Mouse (Mus musculus): Measurements from ENCODE around the gene S100a10. TPM values are rescaled to one million over a fixed set of nuclear protein-coding genes. Genes with fewer than 3 reads are reported as not detected.

S100a10 gene
- 575 and 603 TPM in 2 replicates for polyA plus RNA-seq (2015; fragmentation: Nextera tagmentation; extraction: Ambion mirVana)

- 1% methylated on average over 33 of the region's 39 CpGs for WGBS
- H3K36me3 ChIP-seq (ENCODE audit: control insufficient read depth, insufficient read depth, low read length) = no peaks in the 10 kb centered on the region
- peak within 1 kb of the TSS; percentile 95 for H3K27ac ChIP-seq (ENCODE audit: low read length)
- no peaks in the 10 kb centered on the region for H3K9me3 ChIP-seq (replicated peaks; ENCODE audit: control insufficient read depth, low read length)
- peak within 1 kb of the TSS; percentile 83 for H3K9ac ChIP-seq (ENCODE audit: low read length)
- peak within 1 kb of the TSS; percentile 69 for H3K4me3 ChIP-seq (replicated peaks; ENCODE audit: low read length)
- H3K27me3 ChIP-seq (ENCODE audit: control insufficient read depth, insufficient read depth, low read length) = no peaks in the 10 kb centered on the region
- peak; percentile 87 for ATAC-seq (ENCODE audit: insufficient read depth, low FRiP score)
- peaks cover 21% of the 10 kb centered on the region for H3K4me1 ChIP-seq (ENCODE audit: control insufficient read depth, insufficient read depth, low read length)
- peak within 1 kb of the TSS; percentile 59 for H3K4me2 ChIP-seq (ENCODE audit: low read depth, low read length)
Observed at GRCm38 (mm10) chr3:93554981-93555877, at the start of gene S100a10. S100a10 (plus strand) TSS chr3:93555080.

GRCm38 (mm10) chr3:93505960-93506863 is 48.7 kb upstream of the S100a10 start:
- H3K27me3 ChIP-seq (ENCODE audit: control insufficient read depth, insufficient read depth, low read length) = no peaks in the 10 kb centered on the region
- H3K9me3 ChIP-seq (replicated peaks; ENCODE audit: control insufficient read depth, low read length) = 0 out of 2 replicates have a peak, but pooled peaks cover 3% of the 10 kb centered on the region
- 26% methylated on average over 30 of the region's 30 CpGs for WGBS
- H3K4me1 ChIP-seq (ENCODE audit: control insufficient read depth, insufficient read depth, low read length) = no peaks in the 10 kb centered on the region
- H3K4me2 ChIP-seq (ENCODE audit: low read depth, low read length) = peak overlapping the region; percentile 38
- peak overlapping the region; percentile 12 for H3K4me3 ChIP-seq (replicated peaks; ENCODE audit: low read length)
- peak overlapping the region; percentile 88 for H3K27ac ChIP-seq (ENCODE audit: low read length)
- peak overlapping the region; percentile 19; the same call in 1 of the 2 replicates for H3K9ac ChIP-seq (ENCODE audit: low read length)
- peak; percentile 93 for ATAC-seq (ENCODE audit: insufficient read depth, low FRiP score)
- no peaks in the 10 kb centered on the region for H3K36me3 ChIP-seq (ENCODE audit: control insufficient read depth, insufficient read depth, low read length)

- no peaks in the 10 kb centered on the region for H3K27me3 ChIP-seq (ENCODE audit: control insufficient read depth, insufficient read depth, low read length)
- H3K27ac ChIP-seq (ENCODE audit: low read length) = peak overlapping the region; percentile 88
- no peak overlapping the region for H3K9ac ChIP-seq (ENCODE audit: low read length)
- H3K4me1 ChIP-seq (ENCODE audit: control insufficient read depth, insufficient read depth, low read length) = no peaks in the 10 kb centered on the region
- 58% methylated on average over 5 of the region's 5 CpGs for WGBS
- ATAC-seq (ENCODE audit: insufficient read depth, low FRiP score) = peak; percentile 80
- 0 out of 2 replicates have a peak overlapping the region, but pooled peaks have one; percentile 38 for H3K4me2 ChIP-seq (ENCODE audit: low read depth, low read length)
- H3K36me3 ChIP-seq (ENCODE audit: control insufficient read depth, insufficient read depth, low read length) = no peaks in the 10 kb centered on the region
- H3K4me3 ChIP-seq (replicated peaks; ENCODE audit: low read length) = no peak overlapping the region
- 0 out of 2 replicates have a peak, but pooled peaks cover 3% of the 10 kb centered on the region for H3K9me3 ChIP-seq (replicated peaks; ENCODE audit: control insufficient read depth, low read length)
Observed at GRCm38 (mm10) chr3:93506881-93507325, 48.0 kb upstream of the S100a10 start.

- H3K4me1 ChIP-seq (ENCODE audit: control insufficient read depth, insufficient read depth, low read length) = no peaks in the 10 kb centered on the region
- WGBS = 40% methylated on average over 1 of the region's 1 CpGs
- no peak for ATAC-seq (ENCODE audit: insufficient read depth, low FRiP score)
- no peak overlapping the region for H3K27ac ChIP-seq (ENCODE audit: low read length)
- H3K27me3 ChIP-seq (ENCODE audit: control insufficient read depth, insufficient read depth, low read length) = no peaks in the 10 kb centered on the region
- no peaks in the 10 kb centered on the region for H3K9me3 ChIP-seq (replicated peaks; ENCODE audit: control insufficient read depth, low read length)
- no peak overlapping the region for H3K4me2 ChIP-seq (ENCODE audit: low read depth, low read length)
- H3K4me3 ChIP-seq (replicated peaks; ENCODE audit: low read length) = no peak overlapping the region
- H3K9ac ChIP-seq (ENCODE audit: low read length) = no peak overlapping the region
- no peaks in the 10 kb centered on the region for H3K36me3 ChIP-seq (ENCODE audit: control insufficient read depth, insufficient read depth, low read length)
Observed at GRCm38 (mm10) chr3:93509301-93509700, 45.6 kb upstream of the S100a10 start.

GRCm38 (mm10) chr3:93511036-93511435 is 43.8 kb upstream of the S100a10 start:
- Histone ChIP-seq H3K4me2 (ENCODE audit: low read depth, low read length) (no peak overlapping the region), H3K4me3 (replicated peaks; ENCODE audit: low read length) (no peak overlapping the region), H3K36me3 (ENCODE audit: control insufficient read depth, insufficient read depth, low read length) (no peaks in the 10 kb centered on the region), H3K4me1 (ENCODE audit: control insufficient read depth, insufficient read depth, low read length) (no peaks in the 10 kb centered on the region), H3K9me3 (replicated peaks; ENCODE audit: control insufficient read depth, low read length) (no peaks in the 10 kb centered on the region), H3K27ac (ENCODE audit: low read length) (no peak overlapping the region), H3K9ac (ENCODE audit: low read length) (no peak overlapping the region), H3K27me3 (ENCODE audit: control insufficient read depth, insufficient read depth, low read length) (no peaks in the 10 kb centered on the region)
- 44% methylated on average over 1 of the region's 1 CpGs for WGBS
- ATAC-seq (ENCODE audit: insufficient read depth, low FRiP score) = no peak

- WGBS = 91% methylated on average over 1 of the region's 1 CpGs
- Histone ChIP-seq H3K9me3 (replicated peaks; ENCODE audit: control insufficient read depth, low read length) (no peaks in the 10 kb centered on the region), H3K4me2 (ENCODE audit: low read depth, low read length) (no peak overlapping the region), H3K9ac (ENCODE audit: low read length) (no peak overlapping the region), H3K4me3 (replicated peaks; ENCODE audit: low read length) (no peak overlapping the region), H3K27me3 (ENCODE audit: control insufficient read depth, insufficient read depth, low read length) (no peaks in the 10 kb centered on the region), H3K27ac (ENCODE audit: low read length) (no peak overlapping the region), H3K36me3 (ENCODE audit: control insufficient read depth, insufficient read depth, low read length) (no peaks in the 10 kb centered on the region), H3K4me1 (ENCODE audit: control insufficient read depth, insufficient read depth, low read length) (no peaks in the 10 kb centered on the region)
- no peak for ATAC-seq (ENCODE audit: insufficient read depth, low FRiP score)
Observed at GRCm38 (mm10) chr3:93511801-93512200, 43.1 kb upstream of the S100a10 start.

- 73% methylated on average over 7 of the region's 7 CpGs for WGBS
- Histone ChIP-seq H3K4me3 (replicated peaks; ENCODE audit: low read length) (no peak overlapping the region), H3K36me3 (ENCODE audit: control insufficient read depth, insufficient read depth, low read length) (no peaks in the 10 kb centered on the region), H3K9me3 (replicated peaks; ENCODE audit: control insufficient read depth, low read length) (no peaks in the 10 kb centered on the region), H3K27ac (ENCODE audit: low read length) (no peak overlapping the region), H3K4me1 (ENCODE audit: control insufficient read depth, insufficient read depth, low read length) (no peaks in the 10 kb centered on the region), H3K4me2 (ENCODE audit: low read depth, low read length) (no peak overlapping the region), H3K27me3 (ENCODE audit: control insufficient read depth, insufficient read depth, low read length) (no peaks in the 10 kb centered on the region), H3K9ac (ENCODE audit: low read length) (no peak overlapping the region)
- ATAC-seq (ENCODE audit: insufficient read depth, low FRiP score) = no peak
Observed at GRCm38 (mm10) chr3:93512386-93513101, 42.3 kb upstream of the S100a10 start.

- no peak overlapping the region for H3K27ac ChIP-seq (ENCODE audit: low read length)
- WGBS = 89% methylated on average over 3 of the region's 3 CpGs
- no peak overlapping the region for H3K4me3 ChIP-seq (replicated peaks; ENCODE audit: low read length)
- no peak overlapping the region for H3K9ac ChIP-seq (ENCODE audit: low read length)
- no peaks in the 10 kb centered on the region for H3K9me3 ChIP-seq (replicated peaks; ENCODE audit: control insufficient read depth, low read length)
- H3K36me3 ChIP-seq (ENCODE audit: control insufficient read depth, insufficient read depth, low read length) = no peaks in the 10 kb centered on the region
- H3K4me1 ChIP-seq (ENCODE audit: control insufficient read depth, insufficient read depth, low read length) = no peaks in the 10 kb centered on the region
- no peak overlapping the region for H3K4me2 ChIP-seq (ENCODE audit: low read depth, low read length)
- no peaks in the 10 kb centered on the region for H3K27me3 ChIP-seq (ENCODE audit: control insufficient read depth, insufficient read depth, low read length)
- ATAC-seq (ENCODE audit: insufficient read depth, low FRiP score) = no peak
Observed at GRCm38 (mm10) chr3:93514628-93515027, 40.3 kb upstream of the S100a10 start.

Measured in stomach, embryonic 16.5 days (tissue).